Mouse (Mus musculus): ENCODE data around the gene Card11. TPM values are rescaled to one million over a fixed set of nuclear protein-coding genes. Genes with fewer than 3 reads are reported as not detected.

The Card11 gene
- polyA plus RNA-seq, 1 experiment: 0.19 TPM

DNA sequence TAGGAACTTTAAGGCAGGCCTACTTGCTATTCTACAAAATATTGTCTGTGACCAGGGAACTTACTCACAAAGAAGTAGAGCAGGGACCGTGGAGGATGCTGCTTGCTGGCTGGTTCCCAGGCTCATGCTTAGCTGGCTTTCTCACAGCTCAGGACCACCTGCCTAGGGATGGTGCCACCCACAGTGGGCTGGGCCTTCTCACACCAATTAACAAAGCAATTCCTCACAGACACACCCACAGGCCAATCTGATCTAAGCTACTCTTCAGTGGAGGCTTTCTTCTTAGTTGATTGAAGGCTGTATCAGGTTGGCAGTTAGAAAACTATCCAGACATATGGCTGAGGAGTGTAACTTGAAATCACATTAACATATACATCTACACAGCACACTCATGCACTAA is 15.7 kb upstream of the Card11 start:
- H3K36me3 ChIP-seq (ENCODE audit: control insufficient read depth, insufficient read depth, low read length): no peaks in the 10 kb centered on the region
- H3K27me3 ChIP-seq (ENCODE audit: control insufficient read depth, insufficient read depth, low read length): no peaks in the 10 kb centered on the region
- H3K27ac ChIP-seq (ENCODE audit: control insufficient read depth, insufficient read depth, low read depth, low read length): no peak overlapping the region
- no peak overlapping the region for H3K4me3 ChIP-seq (ENCODE audit: control insufficient read depth, low read depth, low read length)
- no peaks in the 10 kb centered on the region for H3K4me1 ChIP-seq (ENCODE audit: control insufficient read depth, insufficient read depth, low read length)
- TF ChIP-seq POLR2A (IDR thresholded peaks at IDR 0.05; ENCODE audit: control insufficient read depth, low read depth, low read length) (no peak), CTCF (IDR thresholded peaks at IDR 0.05; ENCODE audit: control insufficient read depth, insufficient read depth, insufficient replicate concordance, low read depth, low read length) (no peak)

DNA sequence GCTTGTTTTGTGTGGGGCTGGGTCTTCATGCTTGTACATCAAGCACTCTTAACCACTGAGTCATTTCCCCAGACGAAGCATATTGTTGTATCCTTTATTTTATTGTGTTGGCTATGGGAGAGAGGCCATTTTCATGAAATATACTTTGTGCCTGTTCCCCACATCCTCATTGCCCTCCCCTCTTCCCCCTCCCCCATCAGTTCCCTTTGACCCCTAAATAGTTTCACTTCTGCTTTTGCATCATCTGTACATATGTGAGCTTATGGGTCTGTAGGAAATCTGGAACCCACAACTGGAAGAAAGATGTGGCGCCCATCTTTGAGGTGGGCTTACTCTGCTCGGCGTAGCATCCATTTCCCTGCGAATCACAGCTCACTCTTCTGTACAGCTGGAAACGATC is 13.8 kb upstream of the Card11 start:
- Histone ChIP-seq H3K27me3 (ENCODE audit: control insufficient read depth, insufficient read depth, low read length) (no peaks in the 10 kb centered on the region), H3K36me3 (ENCODE audit: control insufficient read depth, insufficient read depth, low read length) (no peaks in the 10 kb centered on the region), H3K27ac (ENCODE audit: control insufficient read depth, insufficient read depth, low read depth, low read length) (no peak overlapping the region), H3K4me3 (ENCODE audit: control insufficient read depth, low read depth, low read length) (no peak overlapping the region), H3K4me1 (ENCODE audit: control insufficient read depth, insufficient read depth, low read length) (no peaks in the 10 kb centered on the region)
- TF ChIP-seq CTCF (IDR thresholded peaks at IDR 0.05; ENCODE audit: control insufficient read depth, insufficient read depth, insufficient replicate concordance, low read depth, low read length) (no peak), POLR2A (IDR thresholded peaks at IDR 0.05; ENCODE audit: control insufficient read depth, low read depth, low read length) (no peak)

DNA sequence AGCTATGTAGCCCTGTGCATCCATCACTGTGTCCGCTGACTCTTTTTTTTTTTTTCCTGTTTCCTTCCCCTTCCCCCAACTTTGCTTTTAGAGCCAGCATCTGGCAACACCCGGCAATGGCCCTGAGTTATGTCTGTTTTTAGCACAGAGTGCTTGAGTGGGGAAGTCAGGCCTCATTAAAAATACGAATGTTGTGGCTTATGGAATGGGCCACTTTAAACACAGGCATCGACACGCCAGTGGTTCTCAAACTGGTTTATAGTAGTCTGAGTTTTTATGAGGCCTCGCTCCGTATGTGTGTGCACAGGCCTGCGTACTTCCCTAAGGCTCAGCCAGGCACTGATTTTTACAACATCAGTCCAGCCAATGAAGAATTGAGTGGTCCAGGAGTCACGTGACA is 13.1 kb upstream of the Card11 start:
- no peaks in the 10 kb centered on the region for H3K4me1 ChIP-seq (ENCODE audit: control insufficient read depth, insufficient read depth, low read length)
- H3K36me3 ChIP-seq (ENCODE audit: control insufficient read depth, insufficient read depth, low read length): no peaks in the 10 kb centered on the region
- no peak overlapping the region for H3K4me3 ChIP-seq (ENCODE audit: control insufficient read depth, low read depth, low read length)
- no peaks in the 10 kb centered on the region for H3K27me3 ChIP-seq (ENCODE audit: control insufficient read depth, insufficient read depth, low read length)
- H3K27ac ChIP-seq (ENCODE audit: control insufficient read depth, insufficient read depth, low read depth, low read length): no peak overlapping the region
- TF ChIP-seq CTCF (IDR thresholded peaks at IDR 0.05; ENCODE audit: control insufficient read depth, insufficient read depth, insufficient replicate concordance, low read depth, low read length): no peak
- no peak for TF ChIP-seq POLR2A (IDR thresholded peaks at IDR 0.05; ENCODE audit: control insufficient read depth, low read depth, low read length)

DNA sequence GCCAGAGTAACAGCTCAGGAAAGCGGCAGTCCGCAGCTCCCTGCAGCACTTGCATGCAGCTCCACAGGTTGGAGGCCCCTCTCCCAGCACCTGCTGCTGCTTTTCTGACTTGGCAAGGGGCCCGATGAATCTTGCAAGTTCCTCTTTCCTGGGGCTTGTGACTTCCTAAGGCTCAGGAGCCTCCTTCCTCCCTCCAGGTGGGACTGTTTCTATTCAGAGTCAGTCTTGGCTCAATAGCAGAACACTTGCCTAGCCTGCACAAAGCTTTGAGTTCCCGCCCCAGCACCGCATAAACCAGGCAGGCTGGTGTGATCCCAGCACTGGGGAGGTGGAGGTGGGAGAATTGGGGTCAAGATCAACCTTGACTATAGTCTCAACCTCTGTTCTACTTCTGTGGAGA is 5.1 kb upstream of the Card11 start:
- Histone ChIP-seq H3K4me3 (ENCODE audit: control insufficient read depth, low read depth, low read length) (no peak overlapping the region), H3K27ac (ENCODE audit: control insufficient read depth, insufficient read depth, low read depth, low read length) (no peak overlapping the region), H3K36me3 (ENCODE audit: control insufficient read depth, insufficient read depth, low read length) (no peaks in the 10 kb centered on the region), H3K27me3 (ENCODE audit: control insufficient read depth, insufficient read depth, low read length) (no peaks in the 10 kb centered on the region), H3K4me1 (ENCODE audit: control insufficient read depth, insufficient read depth, low read length) (no peaks in the 10 kb centered on the region)
- TF ChIP-seq POLR2A (IDR thresholded peaks at IDR 0.05; ENCODE audit: control insufficient read depth, low read depth, low read length) (no peak), CTCF (IDR thresholded peaks at IDR 0.05; ENCODE audit: control insufficient read depth, insufficient read depth, insufficient replicate concordance, low read depth, low read length) (no peak)

DNA sequence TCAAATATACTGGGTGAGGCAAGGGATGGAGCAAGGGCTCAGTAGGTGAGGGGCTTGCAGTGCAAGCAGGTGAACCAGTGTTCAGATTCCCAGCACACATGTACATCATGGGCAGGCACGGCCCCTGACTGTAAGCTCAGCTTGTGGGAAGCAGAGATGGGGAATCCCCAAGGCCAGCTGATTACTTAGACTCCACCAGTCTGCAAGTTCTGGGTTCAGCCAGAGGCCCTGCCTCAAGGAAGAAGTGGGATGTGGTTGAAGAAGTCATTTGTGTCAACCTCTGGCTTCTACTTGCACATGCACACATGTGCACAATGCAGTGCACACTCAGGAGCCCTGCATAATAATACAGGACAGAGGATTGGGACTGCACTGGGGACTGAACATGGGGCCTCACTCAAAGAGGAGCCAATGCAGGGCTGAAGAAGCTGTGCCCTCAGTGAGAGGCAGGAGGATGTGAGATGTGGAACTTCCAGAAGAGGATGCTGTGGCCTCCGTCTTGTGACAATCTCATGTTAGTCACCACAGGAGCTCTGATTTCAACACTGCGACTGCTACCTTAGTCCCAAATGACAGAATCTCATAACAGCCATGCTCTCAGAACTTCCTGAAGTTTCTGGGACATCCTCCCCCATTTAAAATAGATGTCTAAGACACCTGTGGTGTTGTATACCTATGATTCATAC is 3.8 kb upstream of the Card11 start:
- no peak overlapping the region for H3K27ac ChIP-seq (ENCODE audit: control insufficient read depth, insufficient read depth, low read depth, low read length)
- H3K36me3 ChIP-seq (ENCODE audit: control insufficient read depth, insufficient read depth, low read length): no peaks in the 10 kb centered on the region
- TF ChIP-seq POLR2A (IDR thresholded peaks at IDR 0.05; ENCODE audit: control insufficient read depth, low read depth, low read length) (no peak), CTCF (IDR thresholded peaks at IDR 0.05; ENCODE audit: control insufficient read depth, insufficient read depth, insufficient replicate concordance, low read depth, low read length) (no peak)
- H3K4me1 ChIP-seq (ENCODE audit: control insufficient read depth, insufficient read depth, low read length): no peaks in the 10 kb centered on the region
- H3K4me3 ChIP-seq (ENCODE audit: control insufficient read depth, low read depth, low read length): no peak overlapping the region
- no peaks in the 10 kb centered on the region for H3K27me3 ChIP-seq (ENCODE audit: control insufficient read depth, insufficient read depth, low read length)

DNA sequence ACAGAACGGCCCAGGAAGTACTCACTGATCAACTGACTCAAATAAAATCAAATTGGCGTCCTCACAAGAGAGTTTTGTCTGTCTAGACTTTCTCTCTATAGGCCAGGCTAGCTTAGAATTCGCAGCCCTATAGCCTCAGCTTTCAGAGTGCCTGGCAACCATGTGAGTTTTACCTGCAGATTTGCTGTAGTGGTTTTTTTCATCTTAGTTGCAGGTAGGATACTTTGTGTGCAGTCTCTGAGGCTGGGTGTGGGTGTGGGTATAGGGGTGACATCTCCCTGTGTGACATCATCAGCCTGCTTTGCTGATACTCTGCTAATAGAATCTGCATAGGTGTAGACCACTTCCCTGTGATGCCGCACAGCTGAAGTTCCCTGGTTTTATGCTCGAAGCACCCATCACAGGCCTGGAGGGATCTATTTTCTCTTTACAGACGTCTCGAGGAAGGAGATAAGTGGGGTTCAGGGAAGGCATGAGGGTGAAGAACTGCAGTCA is 1.2 kb downstream of the Card11 start:
- no peak overlapping the region for H3K4me3 ChIP-seq (ENCODE audit: control insufficient read depth, low read depth, low read length)
- H3K27ac ChIP-seq (ENCODE audit: control insufficient read depth, insufficient read depth, low read depth, low read length): no peak overlapping the region
- H3K4me1 ChIP-seq (ENCODE audit: control insufficient read depth, insufficient read depth, low read length): no peaks in the 10 kb centered on the region
- TF ChIP-seq CTCF (IDR thresholded peaks at IDR 0.05; ENCODE audit: control insufficient read depth, insufficient read depth, insufficient replicate concordance, low read depth, low read length) (no peak), POLR2A (IDR thresholded peaks at IDR 0.05; ENCODE audit: control insufficient read depth, low read depth, low read length) (no peak)
- no peaks in the 10 kb centered on the region for H3K36me3 ChIP-seq (ENCODE audit: control insufficient read depth, insufficient read depth, low read length)
- H3K27me3 ChIP-seq (ENCODE audit: control insufficient read depth, insufficient read depth, low read length): no peaks in the 10 kb centered on the region

DNA sequence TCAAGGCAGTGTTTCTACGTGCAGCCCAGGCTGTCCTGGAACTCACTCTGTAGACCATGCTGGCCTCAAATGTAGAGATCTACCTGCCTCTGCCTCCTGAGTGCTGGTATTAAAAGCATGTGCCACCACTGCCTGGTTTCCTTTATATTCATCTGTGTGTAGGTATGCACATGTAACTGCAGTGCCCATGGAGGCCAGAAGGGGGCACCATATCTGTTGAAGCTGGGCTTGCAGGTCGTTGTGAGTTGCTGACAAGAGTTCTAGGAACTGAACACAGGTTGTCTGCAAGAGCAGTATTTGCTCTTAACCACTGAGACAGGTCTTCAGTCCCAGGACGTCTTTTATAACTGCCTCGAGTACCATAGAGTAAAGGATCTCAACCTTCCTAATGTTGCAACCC is 2.6 kb downstream of the Card11 start:
- Histone ChIP-seq H3K4me3 (ENCODE audit: control insufficient read depth, low read depth, low read length) (no peak overlapping the region), H3K27me3 (ENCODE audit: control insufficient read depth, insufficient read depth, low read length) (no peaks in the 10 kb centered on the region), H3K36me3 (ENCODE audit: control insufficient read depth, insufficient read depth, low read length) (no peaks in the 10 kb centered on the region), H3K4me1 (ENCODE audit: control insufficient read depth, insufficient read depth, low read length) (no peaks in the 10 kb centered on the region), H3K27ac (ENCODE audit: control insufficient read depth, insufficient read depth, low read depth, low read length) (no peak overlapping the region)
- peak; percentile 77; the same call in 1 of the 2 replicates for TF ChIP-seq CTCF (IDR thresholded peaks at IDR 0.05; ENCODE audit: control insufficient read depth, insufficient read depth, insufficient replicate concordance, low read depth, low read length)
- no peak for TF ChIP-seq POLR2A (IDR thresholded peaks at IDR 0.05; ENCODE audit: control insufficient read depth, low read depth, low read length)
